Mouse (Mus musculus): Measurements from ENCODE around the gene Trpm8.
A peak's percentile ranks its signal among the peaks of the same experiment; 100 is the strongest.

Trpm8 gene

GRCm38 (mm10) chr1:88286136-88286845 is 8.8 kb downstream of the Trpm8 start:
- no peak for DNase-seq

DNA sequence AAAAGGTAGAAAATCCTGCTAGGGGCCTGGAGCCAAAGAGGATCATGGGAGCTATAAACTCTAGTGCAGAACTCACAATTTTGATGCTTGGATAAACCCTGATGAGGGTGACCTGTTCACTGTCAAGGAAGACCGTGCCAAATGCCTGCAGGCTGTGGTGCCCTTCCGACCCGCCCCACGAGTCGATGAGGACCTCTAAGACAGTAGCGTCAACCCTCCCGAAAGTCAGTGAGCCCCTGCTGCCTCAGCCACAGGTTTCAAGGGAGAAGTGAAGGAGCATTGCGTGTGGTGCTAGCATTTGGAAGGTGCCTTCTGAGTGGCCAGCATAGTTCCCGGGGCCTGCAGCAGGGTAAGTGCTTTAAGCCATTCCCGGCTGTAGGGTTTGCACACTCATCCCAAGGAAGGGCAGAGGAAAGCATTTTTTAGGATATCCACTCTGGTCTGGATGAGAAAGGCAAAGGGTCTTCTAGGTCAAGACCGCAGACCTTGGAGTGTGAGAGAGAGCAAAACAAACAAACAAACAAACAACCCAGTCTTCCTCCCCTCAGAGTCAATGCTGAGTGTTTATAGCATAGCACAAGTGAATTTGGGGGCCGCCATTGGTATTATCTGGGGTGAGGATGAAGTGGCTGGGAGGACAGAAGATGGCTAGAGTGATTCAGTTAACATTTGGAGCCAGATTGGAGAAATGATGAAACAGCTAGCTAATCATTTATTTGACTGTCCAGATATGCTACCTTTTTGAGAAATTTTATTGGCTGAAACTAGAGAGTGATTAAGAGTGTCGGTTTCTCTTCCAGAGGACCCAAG is 9.6 kb downstream of the Trpm8 start:
- no peak for DNase-seq

GRCm38 (mm10) chr1:88287697-88287980 is 10.2 kb downstream of the Trpm8 start:
- DNase-seq: peak; percentile 55 to 64

DNA sequence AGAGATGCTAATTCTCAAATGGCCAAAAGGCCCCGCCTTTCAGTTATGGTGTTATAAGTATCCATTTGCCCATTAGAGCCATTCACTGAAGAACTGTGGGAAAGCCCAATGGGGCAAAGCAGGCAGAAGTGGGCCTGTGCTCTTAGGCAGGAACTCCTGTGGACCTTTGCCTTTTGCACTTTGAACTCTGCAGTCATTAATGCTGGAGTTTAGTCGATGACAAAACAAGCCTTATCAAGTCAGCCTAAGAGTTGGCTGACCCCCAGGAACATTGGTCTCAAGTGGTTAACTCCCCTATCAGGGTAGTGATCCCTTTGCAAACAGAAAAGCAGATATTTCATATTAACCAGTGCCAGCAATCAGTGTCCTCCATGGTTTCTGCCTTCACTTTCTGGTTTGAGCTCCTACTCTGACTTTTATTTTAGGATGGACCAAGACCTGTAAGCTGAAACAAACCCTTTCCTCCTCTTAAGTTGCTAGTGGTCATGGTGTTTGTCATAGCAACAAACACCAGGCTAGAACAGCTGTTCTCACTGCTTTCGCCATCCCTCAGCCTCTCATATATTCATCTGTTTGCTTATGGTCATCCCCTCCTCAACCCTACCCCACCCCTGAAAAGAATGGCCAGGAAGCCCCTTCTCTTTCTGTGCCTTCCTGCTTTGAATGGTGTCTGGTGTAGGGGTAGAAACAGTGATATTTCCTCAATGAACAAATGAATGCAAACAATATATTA is 10.8 kb downstream of the Trpm8 start:
- DNase-seq: no peak

DNA sequence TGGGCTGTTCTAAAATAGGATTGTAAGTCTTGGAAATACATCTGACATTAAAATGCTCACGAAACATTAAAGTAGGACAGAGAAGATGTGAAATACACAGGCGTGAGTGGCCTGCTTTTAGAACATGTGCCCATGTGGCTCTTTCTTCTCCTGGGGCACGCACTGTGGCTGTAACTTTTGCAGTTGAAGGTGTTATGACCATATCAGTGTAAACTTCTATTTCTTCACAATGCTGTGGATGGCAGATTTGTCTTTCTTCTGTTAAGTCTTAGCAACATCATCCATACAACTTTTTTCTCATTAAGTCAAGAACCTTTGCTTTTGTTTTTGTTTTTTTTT is 11.3 kb downstream of the Trpm8 start:
- no peak for DNase-seq

- no peak for DNase-seq
These were observed 11.7 kb downstream of the Trpm8 start for GRCm38 (mm10) chr1:88289152-88289551.

GRCm38 (mm10) chr1:88289917-88290316 is 12.5 kb downstream of the Trpm8 start:
- peak; percentile 63 to 73 for DNase-seq

GRCm38 (mm10) chr1:88290511-88290910 is 13.1 kb downstream of the Trpm8 start:
- DNase-seq: no peak

DNA sequence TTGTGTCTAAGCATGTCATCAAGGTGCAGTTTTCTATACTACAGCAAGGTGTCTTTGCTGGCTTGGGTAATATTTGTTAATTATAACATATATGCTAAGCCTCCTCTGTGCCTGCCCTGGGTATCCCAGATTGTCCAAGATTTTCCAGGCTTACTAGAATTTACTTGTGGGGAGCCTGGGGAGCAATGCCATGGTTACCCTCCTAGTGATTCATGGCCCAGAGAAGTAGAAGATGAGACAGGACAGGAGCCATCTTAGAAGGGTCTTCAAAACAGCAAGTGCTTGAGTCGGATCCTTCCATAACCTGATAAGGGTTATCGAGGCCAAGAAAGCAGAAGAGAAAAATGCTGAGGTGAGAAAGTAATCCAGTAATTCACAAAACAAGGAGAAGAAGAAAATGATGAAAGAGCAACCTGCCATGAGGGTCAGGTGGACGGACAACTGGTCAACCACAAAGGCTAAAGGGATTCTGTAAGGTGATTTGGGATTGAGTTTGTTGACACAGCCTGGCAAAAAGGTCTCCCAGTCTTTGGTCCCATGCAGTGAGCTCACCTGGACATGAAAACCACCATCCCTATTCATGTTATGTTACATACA is 14.0 kb downstream of the Trpm8 start:
- DNase-seq: no peak

- DNase-seq: no peak
These were observed 14.6 kb downstream of the Trpm8 start for GRCm38 (mm10) chr1:88292057-88292456.

GRCm38 (mm10) chr1:88294650-88295049 is 17.2 kb downstream of the Trpm8 start:
- DNase-seq: no peak

DNA sequence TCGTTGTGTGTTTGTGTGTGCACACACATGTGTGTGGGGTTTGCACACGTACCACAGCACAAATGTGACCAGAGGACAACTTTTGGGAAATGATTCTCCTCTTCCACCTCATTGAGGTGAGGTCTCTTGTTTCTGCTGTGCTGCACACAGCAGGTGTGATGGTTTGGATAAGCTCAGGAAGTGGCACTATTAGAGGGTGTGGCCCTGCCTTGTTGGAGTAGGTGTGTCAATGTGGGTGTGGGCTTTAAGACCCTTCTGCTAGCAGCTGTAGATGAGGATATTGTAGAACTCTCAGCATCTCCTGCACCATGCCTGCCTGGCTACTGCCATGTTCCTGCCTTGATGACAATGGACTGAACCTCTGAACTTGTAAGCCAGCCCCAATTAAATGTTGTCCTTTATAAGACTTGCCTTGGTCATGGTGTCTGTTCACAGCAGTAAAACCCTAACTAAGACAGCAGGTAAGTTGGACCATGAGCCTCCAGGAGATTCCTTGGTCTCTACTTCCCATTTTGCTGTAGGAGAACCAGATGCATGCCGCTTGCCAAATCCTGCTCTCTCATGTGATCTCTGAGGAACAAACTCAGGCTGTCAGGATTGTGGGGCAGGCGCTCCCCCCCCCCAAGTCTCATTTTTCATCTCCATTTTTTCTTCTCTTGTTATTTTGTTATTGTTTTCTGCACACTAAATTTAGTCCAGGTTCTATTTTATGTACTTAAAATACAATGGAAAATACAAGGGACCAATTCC is 18.9 kb downstream of the Trpm8 start:
- DNase-seq: no peak

DNA sequence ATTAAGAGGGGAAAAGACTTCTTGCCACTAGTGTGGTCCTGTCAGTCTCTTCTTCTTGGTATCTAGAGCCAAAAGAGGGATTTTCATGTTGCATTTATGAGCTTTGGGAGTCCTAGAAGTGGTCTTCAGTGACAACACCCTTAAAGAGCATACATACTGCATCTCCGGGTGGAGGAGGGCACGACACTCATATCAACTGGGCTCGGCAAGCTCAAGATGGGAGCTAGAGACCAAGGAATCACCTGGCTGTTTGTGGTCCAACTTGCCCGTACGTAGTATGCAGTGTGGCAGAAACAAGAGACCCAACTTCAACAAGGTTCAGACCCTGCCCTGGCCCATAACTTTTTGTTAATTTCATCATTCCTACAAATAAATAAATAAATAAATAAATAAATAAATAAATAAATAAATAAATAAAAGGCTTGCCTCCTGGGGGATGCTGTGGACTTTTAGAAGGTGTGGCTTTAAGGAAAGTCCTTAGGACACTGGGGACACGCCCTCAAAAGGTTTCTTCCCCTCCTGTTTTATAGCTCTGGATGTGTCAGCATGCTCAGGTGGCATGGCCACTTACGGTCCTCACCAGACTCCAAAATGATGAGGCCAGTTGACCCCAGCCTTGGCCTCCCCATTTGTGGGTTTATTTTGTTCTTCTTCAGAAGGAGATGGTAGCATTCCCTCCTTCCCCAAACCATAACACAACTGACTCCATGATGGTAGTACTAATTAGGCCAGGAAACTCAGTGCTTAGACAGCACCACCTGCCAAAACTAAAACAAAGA is 20.2 kb downstream of the Trpm8 start:
- DNase-seq: no peak

DNA sequence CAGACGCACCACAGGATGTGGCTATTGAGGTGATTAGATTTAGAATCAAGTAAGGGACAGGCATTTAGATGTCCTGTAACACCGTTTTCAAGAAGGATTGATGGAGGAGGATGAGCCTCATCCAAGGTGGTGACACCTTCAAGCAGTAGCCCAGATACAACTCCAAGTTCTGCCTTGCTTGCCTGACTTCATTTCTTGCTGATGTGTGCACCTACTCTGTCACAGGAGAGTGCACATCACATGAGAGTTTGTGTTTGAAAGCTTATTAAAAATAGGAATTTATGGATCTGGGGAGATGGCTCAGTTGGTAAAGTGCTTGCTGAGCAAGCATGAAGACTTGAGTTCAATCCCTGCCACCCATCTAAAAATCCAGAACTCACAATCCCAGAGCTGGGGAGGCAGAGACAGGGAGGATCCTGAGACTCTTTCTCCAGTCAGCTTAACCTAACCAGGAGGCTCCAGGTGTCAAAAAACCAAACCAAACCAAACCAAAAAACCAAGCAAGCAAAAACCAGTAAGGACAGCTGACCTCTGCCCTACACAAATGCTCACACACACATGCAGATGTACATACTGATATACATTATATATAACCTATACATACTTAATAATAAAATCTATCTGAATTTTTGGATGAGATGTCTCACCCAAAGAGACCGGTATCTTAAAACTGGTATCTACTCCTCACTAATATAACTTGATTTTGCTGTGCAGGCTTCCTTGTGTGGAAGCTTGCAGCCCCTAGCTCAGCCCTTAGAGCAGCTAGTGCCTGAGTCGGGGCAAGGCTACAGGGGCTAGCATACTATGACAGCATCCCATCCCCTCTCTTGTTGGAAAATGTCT is 21.4 kb downstream of the Trpm8 start:
- no peak for DNase-seq

GRCm38 (mm10) chr1:88299529-88299945 is 22.1 kb downstream of the Trpm8 start:
- no peak for DNase-seq

DNA sequence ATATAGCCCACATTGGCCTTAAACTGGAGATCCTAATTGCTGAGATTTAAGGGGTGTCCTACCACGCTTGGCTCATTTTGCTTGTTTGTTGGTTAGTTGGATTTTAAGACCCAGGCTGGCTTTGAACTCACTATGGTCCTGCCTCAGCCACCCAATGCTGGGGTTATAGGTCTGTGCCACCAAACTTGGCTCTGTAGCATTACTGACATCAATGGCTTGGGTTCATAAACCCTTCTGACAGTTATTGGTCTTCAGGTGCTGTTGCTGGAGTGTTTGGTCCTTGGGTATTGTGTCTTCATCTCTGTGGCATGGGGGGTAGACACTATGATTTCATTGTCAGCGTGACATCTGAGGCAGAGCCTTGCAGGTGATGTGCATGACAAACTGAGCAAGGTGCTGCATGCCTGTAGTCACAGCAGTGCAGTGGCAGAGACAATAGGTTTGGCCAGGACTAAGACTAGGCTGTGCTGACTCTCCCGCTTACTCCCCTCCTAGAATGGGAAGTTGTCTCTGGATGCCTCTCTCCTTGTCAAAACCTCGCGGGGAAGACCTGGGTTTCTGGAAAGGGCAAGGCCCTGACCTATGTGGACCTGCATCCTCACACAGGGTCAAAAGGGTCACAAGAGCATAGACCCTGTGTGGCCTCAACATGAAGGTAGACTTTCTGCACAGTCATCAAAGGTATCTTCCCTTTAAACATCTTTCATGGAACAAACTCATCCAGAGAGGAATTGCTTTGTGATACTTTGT is 23.0 kb downstream of the Trpm8 start:
- DNase-seq: no peak

DNA sequence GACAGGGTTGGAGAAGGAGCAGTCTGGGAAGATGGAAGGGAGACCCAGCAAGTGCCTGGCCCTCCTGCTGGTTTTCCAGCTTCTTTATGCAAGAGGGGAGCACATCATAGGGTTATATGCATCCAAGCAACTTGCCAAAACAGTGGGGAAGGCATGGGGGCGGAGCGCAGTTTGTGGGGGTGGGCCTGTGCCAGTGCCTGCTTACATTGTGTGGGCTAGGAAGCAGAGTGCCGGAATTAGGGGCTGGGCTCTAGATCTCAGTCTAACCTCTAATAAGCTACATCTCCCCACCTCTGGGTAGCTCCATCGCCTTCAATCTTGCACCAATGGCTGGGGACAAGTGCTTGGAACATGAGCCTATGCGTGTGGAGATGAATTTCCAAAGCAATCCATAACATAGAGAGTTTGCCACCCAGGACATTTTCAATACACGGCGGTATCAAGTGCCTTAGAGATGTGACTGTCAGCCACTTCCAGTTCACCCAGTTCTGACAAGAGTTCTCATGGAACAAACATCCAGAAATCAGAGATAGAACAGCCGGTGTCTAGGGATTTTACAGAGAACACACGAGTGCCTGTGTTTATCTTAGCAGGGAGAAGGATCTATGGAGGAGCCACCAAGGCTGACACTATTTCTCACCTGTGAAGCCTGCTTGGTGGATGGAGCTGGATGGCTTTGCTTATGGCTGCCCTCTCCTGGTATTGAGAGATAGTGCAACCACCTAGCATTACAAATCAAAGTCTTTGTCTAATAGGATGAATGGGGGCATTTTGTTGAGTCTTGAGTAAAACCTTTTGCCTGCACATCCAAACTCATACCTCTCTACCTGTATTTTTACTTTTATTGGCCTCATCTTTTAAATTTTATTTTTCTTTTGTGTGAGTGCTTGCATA is 23.9 kb downstream of the Trpm8 start:
- DNase-seq: no peak

DNA sequence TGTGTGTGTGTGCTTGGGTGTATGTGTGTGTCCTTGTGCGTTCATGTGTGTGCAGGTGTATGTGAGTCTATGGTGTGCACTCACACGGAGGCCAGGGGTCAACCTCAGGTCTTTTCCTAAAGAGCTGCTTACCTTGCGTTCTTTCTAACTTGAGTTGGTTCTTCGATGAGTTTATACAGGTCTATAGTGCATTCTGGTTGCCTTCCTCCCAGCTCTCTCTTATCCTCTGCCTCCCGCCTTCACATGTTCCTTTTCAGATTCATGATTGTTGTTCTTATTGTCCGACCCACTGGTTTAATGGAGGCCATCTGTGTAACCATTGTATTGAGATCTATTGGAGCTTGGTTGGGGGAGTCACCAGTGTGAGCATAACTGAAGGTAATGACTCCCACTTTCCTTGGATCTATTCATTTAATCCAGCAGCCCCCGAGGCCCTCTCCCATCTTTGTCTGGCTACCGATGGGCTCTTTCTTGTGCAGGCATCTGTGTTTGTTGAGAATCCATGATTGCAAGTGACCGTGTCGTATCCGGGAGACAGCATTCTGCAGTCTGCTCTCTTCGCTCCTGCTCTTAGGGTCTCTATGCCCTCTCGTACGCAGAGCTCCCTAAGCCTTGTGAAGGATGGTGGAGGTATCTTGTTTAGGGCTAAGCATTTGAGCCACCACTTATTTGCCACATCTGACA is 24.7 kb downstream of the Trpm8 start:
- DNase-seq: no peak

DNA sequence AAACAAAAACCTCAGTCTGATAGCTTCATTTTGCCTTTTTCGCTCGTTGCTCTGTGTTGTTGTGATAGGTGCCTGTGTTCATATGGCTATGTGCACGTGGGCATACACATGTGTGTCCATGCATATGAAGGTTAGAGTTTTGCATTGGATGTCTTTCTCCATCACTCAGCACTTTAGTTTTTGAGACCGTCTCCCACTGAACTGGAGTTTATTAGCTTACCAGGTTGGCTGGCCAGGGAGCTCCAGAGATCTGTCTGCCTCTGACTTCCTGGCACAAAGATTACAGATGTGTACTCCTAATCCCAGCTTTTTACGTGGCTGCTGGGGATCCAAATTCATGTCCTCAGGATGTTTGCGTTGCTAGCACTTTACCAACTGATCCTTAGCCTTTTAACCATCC is 26.3 kb downstream of the Trpm8 start:
- DNase-seq: no peak

All from thymus, postnatal 36 days (tissue).